Mouse (Mus musculus) cerebellum, adult 9-11 months (tissue): Measurements from ENCODE around the gene Cel.
"Not testable (repeated sequence)": the region's sequence is repeated elsewhere in the genome, so short reads cannot be mapped to it uniquely, and the experiment has no call there.

Experiments
- DNase-seq: peaks from one replicate; pipeline ENCODE4 v3.0.0; 2022

Gene Cel

DNA sequence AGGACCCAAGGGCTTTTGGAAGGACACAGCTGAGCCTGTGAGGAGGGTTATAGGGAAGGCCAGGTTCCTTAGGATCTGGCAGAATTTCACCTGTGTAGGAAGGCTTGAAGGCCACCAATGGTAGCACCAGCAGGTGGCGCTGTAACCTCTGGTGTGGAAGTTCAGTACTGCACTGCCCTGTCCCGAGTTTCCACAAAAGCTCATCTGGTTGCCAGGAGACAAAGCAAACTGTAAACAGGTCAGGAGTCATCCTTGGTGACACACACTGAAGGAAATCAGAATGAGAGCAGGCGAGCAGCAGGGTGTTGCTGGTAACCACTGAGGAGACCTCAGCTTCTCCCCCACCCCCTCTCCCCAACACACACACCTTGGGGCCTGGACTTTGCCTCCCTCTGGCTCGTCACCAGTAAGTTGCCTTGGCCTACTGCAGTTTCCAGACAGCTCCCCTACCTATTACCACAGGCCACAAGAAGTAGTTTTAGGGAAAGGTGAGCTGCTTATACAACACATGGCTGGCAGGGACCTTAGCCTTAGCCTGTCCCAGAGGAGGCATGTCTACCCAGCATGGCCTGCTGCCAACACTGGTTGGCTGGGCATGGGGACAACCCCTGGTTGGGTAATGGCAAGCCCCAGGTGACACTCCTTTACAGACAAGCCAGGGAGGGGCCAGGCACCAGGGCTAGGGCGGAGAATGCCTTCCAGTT is 45.8 kb downstream of the Cel start:
- DNase-seq = peak; percentile 76

DNA sequence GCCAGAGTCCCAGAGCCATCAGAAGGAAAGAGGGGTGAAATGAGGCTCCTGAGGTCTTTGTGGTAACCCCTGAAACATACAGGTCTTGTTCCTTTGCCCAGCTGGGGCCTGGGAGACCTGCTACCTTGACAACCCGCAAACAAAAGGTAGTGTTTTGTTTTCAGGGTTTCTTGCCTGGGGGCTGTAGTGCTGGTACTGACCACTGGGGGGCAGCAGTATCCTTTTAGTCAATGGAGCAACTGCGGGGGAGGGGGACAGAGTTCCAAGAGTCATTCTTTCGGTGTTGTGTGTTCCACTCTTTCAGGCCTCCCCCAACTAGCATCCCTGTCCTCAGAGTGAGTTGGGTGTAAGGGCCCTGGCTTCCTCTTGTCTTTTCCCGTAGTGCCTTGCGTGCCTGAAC is 48.7 kb downstream of the Cel start:
- peak; percentile 86 for DNase-seq

DNA sequence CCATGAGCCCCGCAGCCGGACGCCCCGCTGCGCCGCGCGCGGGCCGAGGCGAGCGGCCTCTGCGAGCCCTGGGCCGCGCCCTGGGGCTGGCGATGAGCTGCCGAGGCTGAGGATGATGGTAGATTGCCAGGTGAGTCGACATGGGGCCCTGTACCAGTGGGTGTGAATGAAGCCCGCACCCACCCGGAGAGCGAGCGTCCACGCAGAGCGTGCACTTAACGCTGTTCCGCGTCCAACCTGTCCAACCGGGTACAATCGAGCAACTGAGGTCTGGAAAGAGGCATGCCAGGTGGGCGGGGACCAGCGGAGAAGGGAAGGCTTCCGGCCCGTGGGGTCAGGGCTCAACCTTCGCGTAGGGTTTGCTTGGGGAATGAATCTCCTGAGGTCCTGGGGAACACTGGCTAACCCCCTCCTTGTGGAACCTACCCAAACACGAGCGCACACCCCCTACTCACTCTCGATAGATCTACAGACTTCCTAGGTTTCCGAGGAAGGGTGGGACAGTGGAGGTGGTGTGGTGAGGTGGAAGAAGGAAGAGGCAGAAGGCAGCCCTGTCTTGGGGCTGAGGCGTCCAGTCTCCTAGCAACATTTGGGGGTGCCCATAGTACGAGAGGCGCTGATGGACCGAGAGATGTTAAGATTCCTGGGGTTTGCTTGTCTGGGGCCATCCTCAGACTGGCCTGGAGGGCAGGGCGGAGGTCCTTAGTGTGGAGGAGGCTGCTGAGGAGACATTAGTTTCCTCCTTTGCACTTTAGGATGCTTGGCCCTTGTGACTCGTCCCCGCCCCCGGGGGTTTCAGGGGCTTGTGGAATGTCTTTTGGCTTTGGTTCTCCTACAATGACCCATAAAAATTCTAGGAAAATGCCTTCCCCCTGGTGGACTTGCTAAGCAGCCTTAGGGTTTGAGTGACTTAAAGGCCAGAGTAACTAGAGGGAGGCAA is 49.5 kb downstream of the Cel start:
- peak; percentile 79 for DNase-seq

DNA sequence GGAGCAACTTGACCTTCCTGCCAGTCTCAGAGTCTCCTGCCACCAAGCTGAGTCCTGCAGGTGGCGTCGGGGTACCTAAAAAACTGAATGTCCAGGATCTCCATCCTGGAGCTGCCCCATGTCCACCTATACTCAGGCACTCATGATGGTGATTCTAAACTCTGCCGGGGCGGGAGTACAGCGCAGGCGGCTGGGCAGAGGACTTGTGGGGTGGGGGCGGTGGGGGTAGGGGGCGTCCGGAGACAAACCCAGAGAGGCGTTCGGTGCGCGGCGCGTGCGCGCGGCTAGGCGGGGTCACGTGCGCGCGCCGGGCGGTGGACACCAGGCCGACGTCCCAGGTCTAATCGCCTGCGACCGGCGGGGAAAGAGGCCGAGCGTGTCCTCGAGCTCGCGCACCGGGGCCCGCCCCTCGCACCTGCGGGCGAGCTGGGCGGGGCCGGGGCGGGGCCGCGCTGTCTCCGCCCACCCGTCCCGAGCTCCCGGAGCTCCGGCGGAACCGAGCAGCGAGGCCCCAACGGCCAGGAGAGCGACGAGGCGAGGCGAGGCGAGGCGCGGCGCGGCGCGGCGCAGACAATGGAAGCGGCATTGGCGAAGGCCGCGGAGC is 50.3 kb downstream of the Cel start, which contains the start of gene Ralgds:
TSS of gene Ralgds (plus strand) at position 328 of the 604 bp plus-strand sequence.
- DNase-seq = peak; percentile 89

DNA sequence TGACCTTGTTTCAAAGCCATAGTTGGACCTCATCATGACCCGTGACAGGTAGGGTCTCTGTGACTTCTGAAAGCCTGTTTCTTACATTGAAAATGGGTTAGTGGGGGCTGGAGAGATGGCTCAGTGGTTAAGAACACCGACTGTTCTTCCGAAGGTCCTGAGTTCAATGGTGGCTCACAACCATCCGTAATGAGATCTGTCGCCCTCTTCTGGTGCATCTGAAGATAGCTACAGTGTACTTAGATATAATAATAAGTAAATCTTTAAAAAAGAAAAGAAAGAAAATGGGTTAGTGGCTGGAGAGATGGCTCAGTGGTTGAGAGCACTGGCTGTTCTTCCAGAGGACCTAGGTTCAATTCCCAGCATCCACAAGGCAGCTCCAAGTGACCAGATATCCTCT is 51.6 kb downstream of the Cel start:
- DNase-seq = not testable (repeated sequence)

DNA sequence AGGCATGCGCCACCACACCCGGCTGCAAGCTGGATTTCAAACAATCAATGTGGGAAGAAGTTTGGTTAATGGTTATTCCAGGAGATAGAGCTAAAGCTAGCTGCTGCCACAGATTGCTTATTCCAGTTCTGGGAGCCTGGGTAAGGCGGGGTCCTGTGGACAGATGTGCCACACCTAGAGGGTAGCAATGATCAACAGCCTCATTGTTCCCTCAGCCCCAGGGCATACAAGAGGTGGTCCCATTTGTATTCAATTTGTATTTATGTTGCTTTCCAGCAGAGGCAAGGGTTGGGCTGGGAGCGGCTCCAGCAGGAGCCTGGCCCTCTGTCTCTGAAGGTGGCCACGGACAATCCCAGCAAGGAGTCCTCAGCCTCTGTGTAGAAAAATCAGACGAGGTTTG is 56.9 kb downstream of the Cel start:
- DNase-seq = peak; percentile 1

DNA sequence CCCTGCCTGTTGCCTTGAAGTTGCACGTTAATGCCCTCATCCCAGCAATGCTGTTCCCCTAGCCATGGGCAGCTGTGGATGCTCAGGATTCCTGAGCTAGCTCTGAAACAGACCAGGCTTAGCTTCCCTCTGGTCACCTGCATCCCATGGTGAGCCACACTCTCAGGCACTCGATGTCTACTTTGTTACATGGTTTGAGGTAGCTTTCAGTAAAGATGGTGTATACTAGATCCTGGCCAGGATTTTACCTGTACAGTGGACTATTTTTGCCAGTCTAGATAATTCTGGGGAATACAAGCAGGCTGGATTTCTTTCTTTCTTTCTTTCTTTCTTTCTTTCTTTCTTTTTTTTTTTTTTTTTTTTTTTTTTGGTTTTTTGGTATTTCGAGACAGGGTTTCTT is 57.4 kb downstream of the Cel start, which contains the start of gene Gm10134:
TSS of gene Gm10134 (plus strand) at position 301 of the 400 bp plus-strand sequence.
- DNase-seq = no peak
